Mouse (Mus musculus): ENCODE measurements around the gene Ppil2.

Ppil2 gene

GRCm38 (mm10) chr16:17110771-17111743 lies at the start of gene Ppil2:
TSS of gene Ppil2 (minus strand) at chr16:17111257.
- DNase-seq (ENCODE audit: low spot score in 2 of 2), result peak; percentile 51 to 62

- no peak for DNase-seq (ENCODE audit: low spot score in 2 of 2)
Measured at GRCm38 (mm10) chr16:17154346-17154745, 43.3 kb upstream of the Ppil2 start.

DNA sequence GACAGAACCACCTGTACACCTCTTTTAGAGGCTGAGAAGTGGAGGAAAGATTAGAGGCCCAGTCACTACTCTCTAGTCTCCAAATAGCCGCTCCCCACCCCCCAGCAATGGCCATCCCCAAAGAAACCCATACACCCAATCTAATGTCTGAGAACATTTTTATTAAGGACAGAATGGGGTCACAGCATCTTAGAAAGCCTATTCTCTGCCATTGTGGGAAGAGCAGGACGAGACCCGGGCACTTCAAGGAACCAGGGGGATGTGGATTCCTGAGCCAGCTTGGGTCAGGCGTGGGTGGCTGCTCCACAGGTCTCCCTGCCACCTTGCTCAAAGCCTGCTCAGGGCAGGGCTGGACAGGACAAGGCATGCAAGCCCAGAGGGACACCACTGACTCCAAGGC lies 40.8 kb upstream of the Ppil2 start:
- DNase-seq (ENCODE audit: low spot score in 2 of 2), result no peak

- DNase-seq (ENCODE audit: low spot score in 2 of 2), result no peak
Measured at GRCm38 (mm10) chr16:17150520-17151258, 39.6 kb upstream of the Ppil2 start.

DNA sequence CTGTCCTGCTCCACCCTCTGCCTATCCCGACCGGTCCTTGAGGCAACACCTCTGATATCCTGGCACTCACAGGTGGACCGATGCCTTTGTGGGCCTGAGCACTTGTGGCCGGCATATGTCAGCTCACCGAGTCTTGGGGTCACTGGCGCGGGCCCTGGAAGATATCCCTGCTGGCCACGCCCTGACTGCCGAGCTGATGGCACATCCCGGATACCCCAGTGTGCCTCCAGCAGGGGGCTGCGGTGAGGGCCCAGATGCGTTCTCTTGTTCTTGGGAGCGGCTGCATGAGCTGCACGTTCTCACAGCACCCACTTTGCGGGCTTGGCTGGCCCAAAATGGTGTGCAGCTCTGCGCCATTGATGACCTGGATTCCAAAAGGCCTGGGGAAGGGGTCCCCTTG lies 37.0 kb upstream of the Ppil2 start:
- no peak for DNase-seq (ENCODE audit: low spot score in 2 of 2)

DNA sequence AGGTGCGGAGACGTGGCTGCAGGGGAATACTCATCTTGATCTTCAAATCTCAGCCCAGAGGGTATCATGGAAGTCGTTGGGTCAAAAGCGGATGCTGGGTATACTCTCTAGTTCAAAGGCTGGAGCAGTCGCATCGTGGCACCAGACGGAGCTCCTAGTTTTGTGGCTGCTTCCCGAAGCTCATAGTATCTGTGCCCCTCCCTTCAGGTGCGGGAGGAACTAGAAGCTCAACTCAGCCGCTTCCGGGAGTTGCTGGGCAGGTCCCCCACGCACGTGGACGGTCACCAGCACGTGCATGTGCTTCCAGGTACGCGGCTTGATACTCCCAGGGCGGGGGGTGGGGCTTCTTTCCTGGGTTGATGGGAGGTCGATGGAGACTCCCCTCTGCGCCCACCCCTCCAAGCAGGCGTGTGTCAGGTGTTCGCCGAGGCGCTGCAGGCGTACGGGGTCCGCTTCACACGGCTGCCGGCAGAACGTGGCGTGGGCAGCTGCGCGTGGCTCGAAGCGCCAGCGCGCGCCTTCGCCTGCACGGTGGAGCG lies 36.4 kb upstream of the Ppil2 start:
- no peak for DNase-seq (ENCODE audit: low spot score in 2 of 2)

DNA sequence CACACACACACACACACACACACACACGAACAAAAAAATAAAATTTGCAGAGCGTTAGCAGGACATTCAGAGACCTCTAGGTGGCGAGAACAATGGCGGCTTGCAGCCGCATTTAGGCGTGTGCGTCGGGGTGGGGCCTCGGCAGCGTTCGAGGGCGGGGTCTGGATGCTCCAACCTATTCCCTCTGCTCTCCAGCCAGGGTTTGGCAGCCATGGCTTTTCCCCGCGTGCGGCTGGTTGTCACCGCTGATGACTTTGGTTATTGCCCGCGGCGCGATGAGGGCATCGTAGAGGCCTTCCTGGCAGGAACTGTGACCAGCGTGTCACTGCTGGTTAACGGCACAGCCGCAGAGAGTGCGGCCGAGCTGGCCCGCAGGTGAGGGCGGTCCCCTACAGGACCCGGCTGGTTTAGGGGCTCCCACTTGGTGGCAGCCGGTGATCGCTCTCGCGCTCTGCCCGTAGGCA lies 35.7 kb upstream of the Ppil2 start, which contains the start of gene Ccdc116:
Gene Ccdc116, minus strand, starts transcription at position 458 of the 464 bp plus-strand sequence.
- peak; percentile 56 to 57 for DNase-seq (ENCODE audit: low spot score in 2 of 2)

- no peak for DNase-seq (ENCODE audit: low spot score in 2 of 2)
Measured at GRCm38 (mm10) chr16:17144339-17144738, 33.3 kb upstream of the Ppil2 start, which contains the start of gene Ydjc. TSS of gene Ydjc (plus strand) at chr16:17144621.

GRCm38 (mm10) chr16:17137355-17137754 lies 26.3 kb upstream of the Ppil2 start:
- no peak for DNase-seq (ENCODE audit: low spot score in 2 of 2)

- no peak for DNase-seq (ENCODE audit: low spot score in 2 of 2)
Measured at GRCm38 (mm10) chr16:17132906-17133200, 21.8 kb upstream of the Ppil2 start.

DNA sequence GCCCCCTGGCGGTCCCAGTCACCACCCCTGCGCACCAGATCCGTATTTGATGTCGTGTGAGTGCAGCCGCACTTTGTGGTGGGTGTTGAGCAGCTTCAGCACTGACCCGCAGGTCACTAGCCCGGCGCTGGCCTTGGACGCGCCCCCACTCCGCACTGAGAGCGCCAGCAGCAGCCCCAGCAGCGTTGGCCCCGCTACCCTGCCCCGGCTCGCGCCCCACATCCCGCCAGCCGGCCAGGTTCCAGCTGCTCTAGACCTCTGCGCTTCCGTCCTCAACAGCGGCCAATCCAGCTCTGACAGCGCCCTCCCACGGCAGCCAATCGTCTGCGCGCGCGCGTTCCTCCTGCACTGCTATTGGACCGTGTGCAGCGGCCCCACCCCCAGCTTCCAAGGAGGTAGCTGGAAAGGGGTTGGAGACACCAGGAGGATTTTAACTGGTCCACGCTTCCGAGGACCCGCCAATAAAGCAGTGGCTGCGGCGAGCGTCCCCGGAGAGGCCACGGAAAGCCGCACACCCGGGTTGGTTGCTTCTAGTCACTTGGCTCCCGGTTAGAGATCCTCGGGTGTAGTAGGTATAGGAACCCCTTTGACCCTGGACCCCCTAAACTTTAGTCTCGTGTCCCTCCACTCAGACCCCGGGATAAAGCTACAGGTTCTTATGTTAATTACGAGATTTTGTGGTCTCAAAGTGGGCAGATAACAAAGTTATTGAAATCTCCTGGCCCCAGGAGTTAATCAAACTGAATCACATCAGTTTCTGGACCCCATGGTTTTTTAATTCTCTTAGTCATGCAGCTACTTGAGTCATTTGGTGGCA lies 21.2 kb upstream of the Ppil2 start, which contains the start of gene Sdf2l1:
Gene Sdf2l1, minus strand, starts transcription at position 295 of the 817 bp plus-strand sequence.
- peak; percentile 96 to 97 for DNase-seq (ENCODE audit: low spot score in 2 of 2)

- no peak for DNase-seq (ENCODE audit: low spot score in 2 of 2)
Measured at GRCm38 (mm10) chr16:17131191-17132088, 20.4 kb upstream of the Ppil2 start.

- DNase-seq (ENCODE audit: low spot score in 2 of 2), result no peak
Measured at GRCm38 (mm10) chr16:17127292-17127691, 16.2 kb upstream of the Ppil2 start.

DNA sequence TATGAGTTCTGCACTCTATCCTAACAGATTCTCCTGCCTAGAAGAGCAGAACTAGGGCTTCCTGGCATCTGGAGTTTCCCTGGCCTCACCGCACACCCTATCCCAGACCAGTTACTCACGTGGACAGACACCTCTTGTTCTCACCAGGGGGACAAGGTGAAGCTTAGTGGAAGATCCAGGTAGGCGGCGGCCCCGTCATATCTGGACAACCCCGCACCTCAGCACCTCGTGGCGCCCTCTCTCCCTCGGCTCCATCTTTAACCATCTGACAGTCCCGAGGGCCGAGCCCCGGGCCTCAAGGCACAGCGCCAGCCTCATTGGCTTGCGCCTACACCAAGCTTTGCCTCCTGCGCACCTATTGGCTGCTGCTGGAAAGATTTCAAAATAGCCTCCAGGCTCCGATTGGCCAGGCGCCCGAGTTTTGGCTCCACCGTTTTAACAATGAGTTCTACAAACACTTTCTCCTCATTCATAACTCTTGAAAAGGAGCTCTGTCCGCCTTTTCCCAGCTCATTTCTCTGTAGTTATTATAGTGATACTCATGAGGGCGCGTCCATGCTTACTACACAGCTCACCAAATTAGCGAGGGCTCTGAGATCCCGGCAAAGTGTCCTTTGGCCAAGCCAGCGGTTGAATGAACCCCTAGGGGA lies 13.9 kb upstream of the Ppil2 start, which contains the start of gene 2610318N02Rik:
Gene 2610318N02Rik, minus strand, starts transcription at position 297 of the 650 bp plus-strand sequence.
- DNase-seq (ENCODE audit: low spot score in 2 of 2), result peak; percentile 38 to 40

DNA sequence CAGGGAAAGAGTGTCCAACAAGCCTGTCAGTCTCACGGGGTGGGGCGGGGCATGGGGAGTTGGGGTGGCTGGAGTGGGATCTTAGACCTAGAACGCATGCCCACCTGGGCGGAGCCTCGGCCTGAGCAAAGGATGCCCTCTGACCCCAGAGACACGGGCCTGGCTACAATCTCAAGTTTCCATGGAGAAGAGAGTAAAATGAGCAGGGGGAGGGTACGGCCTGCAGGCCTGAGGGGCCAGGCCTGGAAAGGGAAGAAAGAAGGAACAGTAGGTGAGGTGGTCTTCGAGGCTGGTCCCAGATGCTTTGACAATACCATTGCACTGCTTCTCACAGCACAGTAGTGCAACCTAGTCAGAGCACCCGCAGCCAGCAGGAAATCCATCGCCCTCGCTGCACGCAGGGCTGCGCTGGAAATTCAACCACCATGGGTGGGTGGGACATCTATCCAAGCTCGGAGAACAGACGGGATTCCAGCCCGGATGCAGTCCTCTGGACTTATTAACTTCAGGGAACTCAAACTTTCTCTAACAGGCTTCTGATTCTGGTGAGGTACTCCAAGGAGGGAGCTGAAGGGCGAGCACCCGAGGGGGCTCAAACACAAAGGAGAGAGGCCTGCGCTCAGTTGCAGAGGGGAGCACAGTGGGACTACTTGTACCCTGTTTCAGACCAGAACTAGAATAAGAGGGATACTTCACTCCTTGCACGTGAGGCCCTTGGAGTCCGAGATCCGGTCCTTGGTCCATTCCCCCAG lies 13.2 kb upstream of the Ppil2 start:
- DNase-seq (ENCODE audit: low spot score in 2 of 2), result no peak

DNA sequence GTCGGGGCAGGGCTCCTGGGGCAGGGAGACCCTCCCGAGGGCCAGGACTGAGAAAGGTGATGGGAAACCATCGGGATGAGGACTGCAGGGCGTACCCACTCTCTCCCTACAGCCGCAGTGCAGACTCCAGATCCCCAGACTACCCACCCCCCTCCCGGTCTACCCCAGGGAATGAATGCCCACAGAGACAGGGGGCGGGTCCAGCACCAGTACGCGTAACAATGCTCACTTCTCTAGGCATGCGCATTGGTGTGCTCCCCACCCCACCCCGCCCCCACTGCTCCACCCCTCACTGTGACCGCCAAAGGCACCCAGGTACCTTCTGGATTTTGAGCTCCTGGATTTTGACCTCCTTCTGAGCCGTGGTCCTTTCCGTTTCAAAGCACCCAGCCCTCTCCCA lies 10.5 kb upstream of the Ppil2 start:
- DNase-seq (ENCODE audit: low spot score in 2 of 2), result no peak

- DNase-seq (ENCODE audit: low spot score in 2 of 2), result no peak
Measured at GRCm38 (mm10) chr16:17117309-17117799, 6.3 kb upstream of the Ppil2 start.

DNA sequence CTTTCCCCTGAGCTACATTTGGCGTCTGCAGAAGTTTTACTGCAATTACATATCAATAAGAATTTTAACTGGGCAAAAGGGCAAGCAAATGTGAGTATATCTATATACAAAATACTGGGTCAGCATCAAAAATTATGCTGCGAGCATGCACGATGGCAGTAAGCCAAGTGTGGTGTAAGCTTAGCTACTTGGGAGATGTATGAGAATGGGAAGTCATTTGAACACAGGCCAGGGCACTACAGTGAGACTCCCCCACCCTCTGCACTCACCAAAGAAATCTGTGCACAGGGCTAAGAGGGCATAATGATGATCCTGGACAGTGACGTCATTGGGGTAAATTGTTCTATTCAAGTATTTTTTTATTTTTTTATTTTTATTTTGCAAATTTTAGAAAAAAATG lies 6.5 kb downstream of the Ppil2 start:
- no peak for DNase-seq (ENCODE audit: low spot score in 2 of 2)
